Mouse (Mus musculus): ENCODE measurements at regions not wholly inside any gene's neighbourhood (a gene's known extent, or its start where the extent isn't known, plus 50 kb on each side); places are given as distances from the start of the nearest gene placed in this dataset.

DNA sequence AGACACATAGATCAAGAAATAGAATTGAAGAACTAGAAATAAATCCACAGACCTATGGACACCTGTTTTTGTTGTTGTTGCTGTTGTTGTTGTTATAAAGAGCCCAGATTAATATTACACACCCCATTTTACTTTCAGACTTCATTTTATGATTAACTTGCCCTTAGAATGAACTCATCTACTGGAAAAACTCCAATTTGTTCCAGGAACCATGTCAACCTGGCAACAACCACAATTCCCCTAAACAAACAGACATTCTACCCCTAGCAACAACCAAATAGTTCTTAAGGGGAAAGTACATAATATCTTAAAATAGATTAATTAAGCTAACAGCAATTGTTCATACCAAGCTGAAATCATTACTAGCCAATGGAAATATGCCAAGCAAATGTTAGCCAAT is 646.1 kb downstream of the Gm9195 start:
- Histone ChIP-seq H3K9ac (replicated peaks; ENCODE audit: low read depth, low read length) (no peak overlapping the region), H3K27ac (ENCODE audit: low read length) (no peak overlapping the region), H3K36me3 (ENCODE audit: control insufficient read depth, insufficient read depth, low read length) (no peaks in the 10 kb centered on the region), H3K4me1 (ENCODE audit: control insufficient read depth, insufficient read depth, low read length) (no peaks in the 10 kb centered on the region), H3K4me2 (replicated peaks; ENCODE audit: low read depth, low read length) (no peak overlapping the region), H3K27me3 (ENCODE audit: control insufficient read depth, insufficient read depth, low read length) (no peaks in the 10 kb centered on the region), H3K9me3 (ENCODE audit: control insufficient read depth, low read depth, low read length) (no peaks in the 10 kb centered on the region), H3K4me3 (ENCODE audit: low read depth, low read length) (no peak overlapping the region)
- no peak for ATAC-seq (ENCODE audit: insufficient number of reproducible peaks, insufficient read depth, low FRiP score, low read depth)

GRCm38 (mm10) chr14:71808863-71809487 is 682.7 kb downstream of the Gm9195 start:
- WGBS: 66% methylated on average over 13 of the region's 13 CpGs
- Histone ChIP-seq H3K9ac (replicated peaks; ENCODE audit: low read depth, low read length) (no peak overlapping the region), H3K27me3 (ENCODE audit: control insufficient read depth, insufficient read depth, low read length) (no peaks in the 10 kb centered on the region), H3K4me2 (replicated peaks; ENCODE audit: low read depth, low read length) (no peak overlapping the region), H3K4me3 (ENCODE audit: low read depth, low read length) (no peak overlapping the region), H3K27ac (ENCODE audit: low read length) (no peak overlapping the region), H3K36me3 (ENCODE audit: control insufficient read depth, insufficient read depth, low read length) (no peaks in the 10 kb centered on the region), H3K4me1 (ENCODE audit: control insufficient read depth, insufficient read depth, low read length) (no peaks in the 10 kb centered on the region), H3K9me3 (ENCODE audit: control insufficient read depth, low read depth, low read length) (no peaks in the 10 kb centered on the region)
- no peak for ATAC-seq (ENCODE audit: insufficient number of reproducible peaks, insufficient read depth, low FRiP score, low read depth)

DNA sequence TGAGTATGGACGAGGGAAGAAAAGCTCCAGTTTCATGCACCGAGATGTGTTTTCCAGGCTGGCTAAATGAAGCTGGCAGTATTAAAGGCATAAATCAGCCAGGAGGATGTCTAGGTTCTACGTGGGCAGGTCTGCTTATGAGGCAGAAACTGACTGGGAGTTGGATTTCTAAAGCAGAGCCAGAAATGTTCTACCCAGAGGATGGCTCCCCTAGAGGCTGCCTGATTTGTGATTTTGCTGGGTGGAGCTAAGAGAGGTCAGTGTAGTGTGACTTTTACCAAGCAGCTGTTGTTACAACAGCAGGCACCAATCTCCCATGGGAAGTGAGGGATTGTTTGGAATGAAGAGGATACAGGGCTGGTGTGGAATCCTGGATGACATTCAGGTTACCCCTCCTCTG is 686.0 kb downstream of the Gm9195 start:
- H3K4me2 ChIP-seq (replicated peaks; ENCODE audit: low read depth, low read length): no peak overlapping the region
- no peaks in the 10 kb centered on the region for H3K27me3 ChIP-seq (ENCODE audit: control insufficient read depth, insufficient read depth, low read length)
- no peak overlapping the region for H3K9ac ChIP-seq (replicated peaks; ENCODE audit: low read depth, low read length)
- H3K4me3 ChIP-seq (ENCODE audit: low read depth, low read length): no peak overlapping the region
- no peaks in the 10 kb centered on the region for H3K9me3 ChIP-seq (ENCODE audit: control insufficient read depth, low read depth, low read length)
- no peak overlapping the region for H3K27ac ChIP-seq (ENCODE audit: low read length)
- no peaks in the 10 kb centered on the region for H3K36me3 ChIP-seq (ENCODE audit: control insufficient read depth, insufficient read depth, low read length)
- no peak for ATAC-seq (ENCODE audit: insufficient number of reproducible peaks, insufficient read depth, low FRiP score, low read depth)
- no peaks in the 10 kb centered on the region for H3K4me1 ChIP-seq (ENCODE audit: control insufficient read depth, insufficient read depth, low read length)
- 49% methylated on average over 3 of the region's 3 CpGs for WGBS

DNA sequence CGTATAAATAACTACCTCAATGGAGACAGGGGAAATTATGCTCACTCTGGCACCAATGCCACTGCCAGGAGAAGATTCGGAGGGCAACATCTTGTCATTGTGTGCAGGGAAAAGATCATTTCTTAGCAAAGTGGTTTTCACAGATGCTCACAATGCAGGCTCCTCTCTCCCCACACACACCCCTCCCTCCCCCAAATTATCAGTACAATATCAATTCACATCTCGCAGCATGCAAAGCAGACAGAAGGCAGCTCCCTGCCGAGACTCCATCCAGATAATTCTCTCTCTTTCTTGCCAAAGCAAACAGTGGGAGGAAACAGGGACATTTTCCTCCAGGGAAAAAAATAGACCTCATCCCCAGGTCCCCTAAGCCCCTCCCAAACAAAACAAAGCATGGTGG is 691.8 kb downstream of the Gm9195 start:
- H3K4me1 ChIP-seq (ENCODE audit: control insufficient read depth, insufficient read depth, low read length): no peaks in the 10 kb centered on the region
- no peak overlapping the region for H3K4me2 ChIP-seq (replicated peaks; ENCODE audit: low read depth, low read length)
- no peak overlapping the region for H3K4me3 ChIP-seq (ENCODE audit: low read depth, low read length)
- H3K36me3 ChIP-seq (ENCODE audit: control insufficient read depth, insufficient read depth, low read length): no peaks in the 10 kb centered on the region
- no peak overlapping the region for H3K27ac ChIP-seq (ENCODE audit: low read length)
- no peaks in the 10 kb centered on the region for H3K27me3 ChIP-seq (ENCODE audit: control insufficient read depth, insufficient read depth, low read length)
- H3K9me3 ChIP-seq (ENCODE audit: control insufficient read depth, low read depth, low read length): no peaks in the 10 kb centered on the region
- no peak overlapping the region for H3K9ac ChIP-seq (replicated peaks; ENCODE audit: low read depth, low read length)
- no peak for ATAC-seq (ENCODE audit: insufficient number of reproducible peaks, insufficient read depth, low FRiP score, low read depth)
- WGBS: 57% methylated on average over 4 of the region's 4 CpGs

GRCm38 (mm10) chr14:71795713-71796112 is 695.9 kb downstream of the Gm9195 start:
- no peaks in the 10 kb centered on the region for H3K4me1 ChIP-seq (ENCODE audit: control insufficient read depth, insufficient read depth, low read length)
- no peak overlapping the region for H3K4me3 ChIP-seq (ENCODE audit: low read depth, low read length)
- no peak overlapping the region for H3K27ac ChIP-seq (ENCODE audit: low read length)
- H3K36me3 ChIP-seq (ENCODE audit: control insufficient read depth, insufficient read depth, low read length): no peaks in the 10 kb centered on the region
- H3K27me3 ChIP-seq (ENCODE audit: control insufficient read depth, insufficient read depth, low read length): no peaks in the 10 kb centered on the region
- 81% methylated on average over 3 of the region's 3 CpGs for WGBS
- no peak for ATAC-seq (ENCODE audit: insufficient number of reproducible peaks, insufficient read depth, low FRiP score, low read depth)
- no peak overlapping the region for H3K9ac ChIP-seq (replicated peaks; ENCODE audit: low read depth, low read length)
- no peaks in the 10 kb centered on the region for H3K9me3 ChIP-seq (ENCODE audit: control insufficient read depth, low read depth, low read length)
- no peak overlapping the region for H3K4me2 ChIP-seq (replicated peaks; ENCODE audit: low read depth, low read length)

- Histone ChIP-seq H3K9ac (replicated peaks; ENCODE audit: low read depth, low read length) (no peak overlapping the region), H3K9me3 (ENCODE audit: control insufficient read depth, low read depth, low read length) (no peaks in the 10 kb centered on the region), H3K27me3 (ENCODE audit: control insufficient read depth, insufficient read depth, low read length) (no peaks in the 10 kb centered on the region), H3K27ac (ENCODE audit: low read length) (no peak overlapping the region), H3K4me3 (ENCODE audit: low read depth, low read length) (no peak overlapping the region), H3K36me3 (ENCODE audit: control insufficient read depth, insufficient read depth, low read length) (no peaks in the 10 kb centered on the region), H3K4me2 (replicated peaks; ENCODE audit: low read depth, low read length) (no peak overlapping the region), H3K4me1 (ENCODE audit: control insufficient read depth, insufficient read depth, low read length) (no peaks in the 10 kb centered on the region)
- WGBS: 65% methylated on average over 1 of the region's 1 CpGs
- no peak for ATAC-seq (ENCODE audit: insufficient number of reproducible peaks, insufficient read depth, low FRiP score, low read depth)
These were observed 714.6 kb downstream of the Gm9195 start for GRCm38 (mm10) chr14:71776990-71777525.

DNA sequence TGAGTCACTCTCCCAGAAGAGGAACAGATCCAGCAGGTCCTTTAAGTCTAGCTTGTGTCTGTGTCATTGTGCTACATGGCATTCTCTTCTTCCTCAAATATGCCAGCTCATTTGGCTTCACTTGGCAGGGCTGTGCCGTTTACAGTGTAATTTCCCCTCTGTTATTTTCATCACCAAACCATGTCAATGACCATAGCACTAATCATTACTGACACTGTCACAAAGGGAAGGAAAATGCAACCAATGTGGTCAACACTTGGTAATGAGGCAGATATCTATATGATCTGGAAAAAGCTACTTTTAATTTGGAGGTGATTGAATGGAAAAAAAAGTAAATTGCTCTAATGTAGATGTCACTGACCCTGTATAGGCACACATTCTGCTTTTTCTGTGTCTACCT is 724.8 kb downstream of the Gm9195 start:
- no peak for ATAC-seq (ENCODE audit: insufficient number of reproducible peaks, insufficient read depth, low FRiP score, low read depth)
- Histone ChIP-seq H3K4me1 (ENCODE audit: control insufficient read depth, insufficient read depth, low read length) (no peaks in the 10 kb centered on the region), H3K27ac (ENCODE audit: low read length) (no peak overlapping the region), H3K4me2 (replicated peaks; ENCODE audit: low read depth, low read length) (no peak overlapping the region), H3K9ac (replicated peaks; ENCODE audit: low read depth, low read length) (no peak overlapping the region), H3K4me3 (ENCODE audit: low read depth, low read length) (no peak overlapping the region), H3K36me3 (ENCODE audit: control insufficient read depth, insufficient read depth, low read length) (no peaks in the 10 kb centered on the region), H3K9me3 (ENCODE audit: control insufficient read depth, low read depth, low read length) (no peaks in the 10 kb centered on the region), H3K27me3 (ENCODE audit: control insufficient read depth, insufficient read depth, low read length) (no peaks in the 10 kb centered on the region)
- WGBS: 89% methylated on average over 1 of the region's 1 CpGs

GRCm38 (mm10) chr14:71728542-71728941 is 763.1 kb downstream of the Gm9195 start:
- H3K4me2 ChIP-seq (replicated peaks; ENCODE audit: low read depth, low read length): no peak overlapping the region
- no peaks in the 10 kb centered on the region for H3K4me1 ChIP-seq (ENCODE audit: control insufficient read depth, insufficient read depth, low read length)
- no peak overlapping the region for H3K27ac ChIP-seq (ENCODE audit: low read length)
- no peak for ATAC-seq (ENCODE audit: insufficient number of reproducible peaks, insufficient read depth, low FRiP score, low read depth)
- H3K9ac ChIP-seq (replicated peaks; ENCODE audit: low read depth, low read length): no peak overlapping the region
- no peaks in the 10 kb centered on the region for H3K36me3 ChIP-seq (ENCODE audit: control insufficient read depth, insufficient read depth, low read length)
- 91% methylated on average over 4 of the region's 4 CpGs for WGBS
- no peaks in the 10 kb centered on the region for H3K9me3 ChIP-seq (ENCODE audit: control insufficient read depth, low read depth, low read length)
- no peak overlapping the region for H3K4me3 ChIP-seq (ENCODE audit: low read depth, low read length)
- H3K27me3 ChIP-seq (ENCODE audit: control insufficient read depth, insufficient read depth, low read length): no peaks in the 10 kb centered on the region

DNA sequence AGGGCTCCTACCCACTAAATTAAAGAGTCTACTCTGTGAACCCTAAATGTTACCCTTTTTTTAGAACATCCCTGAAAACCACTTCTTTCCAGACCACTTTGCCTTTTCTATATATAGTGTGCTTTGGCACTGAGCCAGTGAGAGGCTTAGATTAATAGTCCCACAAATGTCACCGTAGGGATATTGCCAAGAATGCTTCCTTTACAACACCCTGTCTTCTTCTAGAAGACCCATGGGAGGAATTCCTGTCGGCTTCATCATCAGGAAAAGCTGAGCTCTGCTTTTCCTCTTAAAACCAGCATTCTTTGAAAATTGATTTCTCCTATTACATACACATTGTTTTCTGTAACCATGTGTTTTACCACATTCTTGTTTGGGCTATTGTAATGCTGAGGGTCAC is 768.1 kb downstream of the Gm9195 start:
- no peaks in the 10 kb centered on the region for H3K36me3 ChIP-seq (ENCODE audit: control insufficient read depth, insufficient read depth, low read length)
- H3K9ac ChIP-seq (replicated peaks; ENCODE audit: low read depth, low read length): no peak overlapping the region
- 34% methylated on average over 2 of the region's 2 CpGs for WGBS
- no peaks in the 10 kb centered on the region for H3K4me1 ChIP-seq (ENCODE audit: control insufficient read depth, insufficient read depth, low read length)
- ATAC-seq (ENCODE audit: insufficient number of reproducible peaks, insufficient read depth, low FRiP score, low read depth): no peak
- no peak overlapping the region for H3K4me3 ChIP-seq (ENCODE audit: low read depth, low read length)
- no peaks in the 10 kb centered on the region for H3K27me3 ChIP-seq (ENCODE audit: control insufficient read depth, insufficient read depth, low read length)
- no peak overlapping the region for H3K27ac ChIP-seq (ENCODE audit: low read length)
- H3K4me2 ChIP-seq (replicated peaks; ENCODE audit: low read depth, low read length): no peak overlapping the region
- no peaks in the 10 kb centered on the region for H3K9me3 ChIP-seq (ENCODE audit: control insufficient read depth, low read depth, low read length)

Data from stomach, embryonic 14.5 days (tissue).